Mouse (Mus musculus): Measurements from ENCODE around the gene Fem1a.

DNA sequence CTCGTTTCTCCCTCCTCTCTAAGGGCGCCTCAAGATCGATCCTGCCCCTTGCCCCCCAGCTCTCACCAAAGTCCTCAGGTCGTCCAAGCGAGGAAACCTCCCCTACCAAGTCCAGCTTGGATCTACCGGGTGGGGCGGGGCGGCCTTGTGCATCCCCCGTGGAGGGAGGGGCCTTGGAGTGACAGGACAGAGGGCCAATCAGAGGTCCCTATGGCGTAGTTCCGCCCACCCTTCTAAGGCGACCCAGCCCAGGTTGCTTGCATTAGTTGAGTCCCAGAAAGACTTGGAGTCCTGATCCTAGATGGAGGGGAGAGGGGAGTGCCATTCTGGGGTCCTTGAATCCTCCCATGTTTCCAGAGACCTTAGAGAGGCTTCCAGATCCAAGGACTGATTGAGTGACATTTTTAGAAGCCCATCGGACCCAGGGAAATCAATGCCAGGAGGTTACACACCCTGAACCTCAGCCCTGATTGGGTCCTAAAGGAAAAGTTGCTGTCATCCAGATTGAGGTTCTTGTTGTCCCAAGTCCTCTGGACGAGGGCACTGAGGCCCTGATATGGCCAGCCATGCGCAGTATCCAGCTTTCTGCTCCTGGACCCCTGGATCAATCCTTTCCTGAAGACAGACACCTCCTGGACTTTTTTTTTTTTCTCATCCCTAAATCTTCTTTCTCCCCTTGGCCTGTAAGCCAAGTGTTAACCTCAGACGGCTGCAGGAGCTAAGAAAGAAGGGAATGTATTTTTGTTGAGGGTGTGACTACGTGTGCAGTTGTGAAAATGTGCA lies 34.0 kb downstream of the Fem1a start:
- TF ChIP-seq CTCF (IDR thresholded peaks at IDR 0.05; ENCODE audit: control insufficient read depth, insufficient read depth, low read length) (no peak), POLR2A (IDR thresholded peaks at IDR 0.05; ENCODE audit: borderline replicate concordance, control insufficient read depth, low read depth, low read length) (peak; percentile 44; the same call in 1 of the 2 replicates)
